Mouse (Mus musculus) duodenum, adult 2 months (tissue): ENCODE data around the gene Sema6b. TPM values are rescaled to one million over a fixed set of nuclear protein-coding genes. Genes with fewer than 3 reads are reported as not detected.

ENCODE experiments used
- polyA plus RNA-seq: library from polyadenylated mRNA; depleted of rRNA; stranded (reverse); fragments of >200 nt; gene quantifications from 2 replicates; pipeline ENCODE4 v1.2.3, GENCODE M21; 2012; ENCODE audit warnings: low replicate concordance; rRNA removed

The Sema6b gene
- 7.6 and 19.5 TPM in 2 replicates for polyA plus RNA-seq

DNA sequence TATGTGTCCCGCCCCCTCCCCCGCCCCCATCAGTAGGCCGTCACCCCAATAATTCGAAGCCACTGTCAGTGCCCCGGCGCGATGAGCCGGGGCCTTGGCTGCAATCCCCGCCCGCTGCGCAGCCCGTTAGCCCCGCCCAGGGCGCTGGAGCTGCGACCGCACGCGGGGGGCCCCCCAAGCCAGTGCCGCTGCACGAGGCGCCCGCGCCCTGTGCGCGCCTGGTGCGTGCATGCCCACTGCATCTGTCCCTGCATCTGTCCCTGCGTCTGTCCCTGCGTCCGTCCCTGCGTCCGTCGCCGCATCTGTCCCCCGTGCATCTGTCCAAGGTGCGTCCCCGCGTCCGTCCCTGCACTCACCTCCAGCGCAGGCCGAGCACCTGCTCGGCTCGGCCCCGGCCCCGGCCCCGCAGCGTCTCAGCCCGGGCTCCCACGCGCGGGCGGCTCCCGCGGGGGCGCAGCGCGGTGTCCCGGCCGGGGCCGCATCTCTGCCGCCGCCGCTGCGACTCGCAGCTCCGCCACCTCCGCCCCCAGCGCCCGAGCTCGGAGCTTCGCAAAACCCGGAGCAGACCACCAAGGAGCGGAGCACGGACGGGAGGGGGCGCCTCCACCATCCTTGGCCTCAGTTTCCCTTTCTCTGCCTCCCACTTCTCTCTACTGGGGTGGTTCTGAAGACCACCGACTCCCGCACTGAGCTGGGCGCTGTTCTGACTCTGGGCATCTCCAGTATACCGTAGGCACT is at the start of gene Sema6b:
TSS of gene Sema6b (minus strand) at position 486 of the 738 bp plus-strand sequence.

GRCm38 (mm10) chr17:56183658-56184103 is 43.5 kb upstream of the Sema6b start, which contains the start of gene Mydgf:
Gene Mydgf, minus strand, starts transcription at chr17:56183920.

GRCm38 (mm10) chr17:56162231-56162774 is 22.2 kb upstream of the Sema6b start, which contains the start of gene Tnfaip8l1:
Gene Tnfaip8l1, plus strand, starts transcription at chr17:56162477.

GRCm38 (mm10) chr17:56121826-56122225 is 18.3 kb downstream of the Sema6b start, which contains the start of gene Lrg1:
Gene Lrg1, minus strand, starts transcription at chr17:56122001.

DNA sequence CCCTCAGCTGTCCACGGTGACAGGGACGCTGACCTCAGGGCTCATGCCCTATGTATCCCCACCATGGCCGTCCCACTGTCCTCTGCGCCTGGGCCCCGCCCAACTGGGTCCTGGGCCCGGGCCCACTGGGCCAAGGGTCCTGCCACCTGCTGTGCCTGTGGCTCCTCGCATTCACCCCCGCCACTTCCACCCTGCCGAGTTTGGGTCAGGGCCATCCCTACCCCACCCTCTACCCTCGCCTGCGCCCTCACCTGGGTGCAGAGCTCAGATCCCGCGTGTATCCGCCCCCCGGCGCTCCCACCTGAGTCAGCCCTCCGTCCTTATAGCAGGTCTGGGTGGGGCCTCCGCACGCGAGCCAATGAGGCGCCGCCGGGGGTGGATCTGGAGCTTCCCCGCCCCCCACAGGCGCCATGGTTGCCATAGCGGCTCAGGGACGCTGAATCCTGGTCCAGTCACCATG is 22.9 kb downstream of the Sema6b start, which contains the start of gene Plin5:
TSS of gene Plin5 (minus strand) at position 346 of the 460 bp plus-strand sequence.

GRCm38 (mm10) chr17:56109219-56110051 is 30.7 kb downstream of the Sema6b start, which contains the start of gene Plin4:
Gene Plin4, minus strand, starts transcription at chr17:56109803.

DNA sequence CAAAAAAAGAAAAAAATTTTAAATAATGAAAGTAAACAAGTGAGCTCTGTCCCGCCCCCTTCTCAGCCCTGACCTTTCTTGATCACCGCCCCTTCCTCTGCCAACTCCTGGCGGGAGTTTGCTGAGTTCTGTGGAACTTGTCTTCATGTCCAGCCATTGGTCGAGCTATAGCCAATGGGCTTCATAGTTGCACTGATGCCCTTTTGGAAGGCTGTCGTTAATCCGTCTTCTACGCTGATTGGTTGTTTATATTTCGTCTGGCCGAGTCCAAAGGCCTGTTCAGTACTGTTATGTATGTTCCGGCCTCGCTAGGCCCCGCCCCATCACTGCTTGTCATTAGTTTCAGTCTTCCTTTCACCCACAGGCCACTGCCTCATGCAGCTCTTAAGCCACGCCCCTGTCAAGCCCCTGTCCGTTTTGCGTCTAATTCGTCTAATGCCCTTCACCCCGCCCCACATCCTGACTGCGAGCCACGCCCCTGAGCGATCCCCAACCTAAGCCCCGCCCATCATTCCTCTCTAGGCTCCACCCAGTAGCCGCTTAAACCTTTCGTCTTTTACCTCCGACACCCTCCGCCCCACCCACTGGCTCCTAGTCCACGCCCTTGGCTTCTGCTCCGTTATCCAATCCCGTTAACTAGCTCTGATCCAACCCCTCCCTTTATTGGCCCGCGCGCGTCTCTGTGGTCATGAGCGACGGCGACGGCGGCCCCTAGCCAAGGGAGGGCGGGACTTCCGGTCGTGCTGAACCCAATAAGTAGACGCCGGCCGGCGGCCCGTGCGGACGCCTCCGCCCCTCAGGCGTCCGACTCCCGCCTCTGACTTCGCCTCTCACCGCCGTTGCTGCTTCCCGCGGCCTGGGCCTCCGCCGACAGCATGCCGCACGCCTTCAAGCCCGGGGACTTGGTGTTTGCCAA is 61.0 kb downstream of the Sema6b start, which contains the start of gene Hdgfl2:
TSS of gene Hdgfl2 (plus strand) at position 755 of the 916 bp plus-strand sequence.

DNA sequence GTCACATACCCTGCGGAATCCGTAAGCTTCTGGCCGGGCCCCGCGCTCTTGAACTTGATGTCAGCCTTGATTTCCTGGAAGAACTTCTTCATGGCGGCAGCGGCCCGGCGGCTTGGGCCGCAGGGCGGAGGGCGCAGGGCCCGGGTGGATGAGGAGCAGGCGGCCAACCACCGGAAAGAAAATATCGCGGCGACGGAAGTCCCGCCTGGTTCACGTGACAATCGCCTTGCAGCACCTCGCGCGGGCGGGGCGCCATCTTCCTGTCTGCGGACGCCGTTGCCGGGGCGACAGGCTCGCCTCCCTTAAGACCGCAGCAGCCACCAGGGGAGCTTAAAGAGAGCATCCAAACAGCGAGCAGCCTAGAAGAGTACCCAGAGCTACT is 65.3 kb downstream of the Sema6b start, which contains the start of gene Ubxn6:
TSS of gene Ubxn6 (minus strand) at position 202 of the 382 bp plus-strand sequence.

Other genes with a start within 250 kb of the Sema6b start
- gene Zfp959, start 248.2 kb downstream of the Sema6b start, polyA plus RNA-seq = 0.09 and 0.28 TPM in 2 replicates
- gene Zfp119b, start 190.8 kb downstream of the Sema6b start, polyA plus RNA-seq = 0.12 TPM in 1 of 2 replicates, not detected in the other
- gene Ebi3, start 187.7 kb downstream of the Sema6b start, polyA plus RNA-seq = 6.0 and 12.4 TPM in 2 replicates
- 4.0 and 4.3 TPM in 2 replicates for gene Yju2, start 181.2 kb downstream of the Sema6b start, polyA plus RNA-seq
- gene Shd, start 169.9 kb downstream of the Sema6b start, polyA plus RNA-seq = 1.9 and 3.2 TPM in 2 replicates
- gene Fsd1, start 153.8 kb downstream of the Sema6b start, polyA plus RNA-seq = 1.6 and 1.7 TPM in 2 replicates
- 96.5 and 192 TPM in 2 replicates for gene Stap2, start 134.8 kb downstream of the Sema6b start, polyA plus RNA-seq
- gene Mpnd, start 134.6 kb downstream of the Sema6b start, polyA plus RNA-seq = 166 and 484 TPM in 2 replicates
- 73.4 and 86.3 TPM in 2 replicates for gene Sh3gl1, start 103.7 kb downstream of the Sema6b start, polyA plus RNA-seq
- 2.9 and 3.3 TPM in 2 replicates for gene Chaf1a, start 99.9 kb downstream of the Sema6b start, polyA plus RNA-seq
- gene Ubxn6, start 65.3 kb downstream of the Sema6b start, polyA plus RNA-seq = 47.8 and 66.0 TPM in 2 replicates
- 17.7 and 37.4 TPM in 2 replicates for gene Hdgfl2, start 60.7 kb downstream of the Sema6b start, polyA plus RNA-seq
- gene Plin4, start 30.5 kb downstream of the Sema6b start, polyA plus RNA-seq = 5.8 and 9.5 TPM in 2 replicates
- 0.37 and 0.41 TPM in 2 replicates for gene Plin5, start 22.7 kb downstream of the Sema6b start, polyA plus RNA-seq
- 22.8 and 28.2 TPM in 2 replicates for gene Lrg1, start 18.3 kb downstream of the Sema6b start, polyA plus RNA-seq
- gene Tnfaip8l1, start 22.1 kb upstream of the Sema6b start, polyA plus RNA-seq = 5.9 and 6.6 TPM in 2 replicates
- gene Mydgf, start 43.6 kb upstream of the Sema6b start, polyA plus RNA-seq = 97.9 and 103 TPM in 2 replicates
- 29.2 and 43.7 TPM in 2 replicates for gene Dpp9, start 78.6 kb upstream of the Sema6b start, polyA plus RNA-seq
- gene Fem1a, start 116.5 kb upstream of the Sema6b start, polyA plus RNA-seq = 16.4 and 18.8 TPM in 2 replicates
- 73.3 and 108 TPM in 2 replicates for gene Ticam1, start 136.4 kb upstream of the Sema6b start, polyA plus RNA-seq
- gene Plin3, start 152.5 kb upstream of the Sema6b start, polyA plus RNA-seq = 103 and 238 TPM in 2 replicates
- not detected in 2 replicates for gene Arrdc5, start 159.9 kb upstream of the Sema6b start, polyA plus RNA-seq
- 9.4 and 14.0 TPM in 2 replicates for gene Uhrf1, start 163.0 kb upstream of the Sema6b start, polyA plus RNA-seq
- 18.6 and 24.8 TPM in 2 replicates for gene Kdm4b, start 185.7 kb upstream of the Sema6b start, polyA plus RNA-seq